Mouse (Mus musculus) frontal cortex, postnatal 10 days (tissue): ENCODE results near the gene Slc25a20.

Experiments used
- DNase-seq, 2 experiments: peaks; one replicate each; pipeline ENCODE4 v3.0.0; 2022; ENCODE audit warnings: low spot score in 2 of 2, mixed read lengths in 1 of 2

Gene Slc25a20

DNA sequence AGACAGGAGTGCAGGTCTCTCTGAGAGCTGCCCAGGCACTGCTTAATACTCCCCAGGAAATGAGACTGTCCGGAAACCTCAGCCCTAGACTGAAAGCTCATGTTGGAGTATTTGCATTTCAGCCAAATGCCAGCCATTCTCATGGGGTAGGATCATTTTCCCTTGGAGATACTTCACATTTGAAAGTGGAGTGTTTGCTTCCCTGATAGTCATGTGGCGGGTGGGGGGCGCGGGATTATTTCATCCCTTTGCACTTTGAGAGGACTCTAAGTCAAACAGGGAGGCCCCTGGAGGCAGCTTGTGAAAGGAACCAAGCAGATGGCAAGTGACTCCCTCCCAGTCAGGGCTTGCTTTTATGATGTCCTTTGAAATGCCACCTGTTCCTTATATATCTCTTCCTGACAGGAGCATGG, 24.6 kb downstream of the Slc25a20 start:
- no peak for DNase-seq

DNA sequence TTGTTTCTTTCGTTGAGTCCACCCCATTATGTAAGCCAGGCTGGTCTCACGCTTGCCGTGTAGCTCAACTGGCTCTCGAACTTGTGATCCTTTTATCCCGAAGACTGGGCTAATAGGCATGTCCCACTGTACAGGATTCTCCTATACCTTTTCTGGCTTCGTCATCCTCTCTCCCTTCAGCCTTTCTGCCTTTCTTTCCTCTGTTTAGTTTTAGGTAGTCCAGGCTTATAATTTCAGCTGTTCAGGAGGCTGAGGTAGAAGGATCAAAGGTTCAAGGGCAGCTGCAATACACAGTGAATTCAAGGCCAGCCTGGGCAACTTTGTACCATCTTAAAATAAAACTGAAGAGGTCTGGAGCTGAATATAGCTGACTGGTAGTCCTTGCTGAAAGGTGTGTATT, 25.3 kb downstream of the Slc25a20 start:
- no peak for DNase-seq

DNA sequence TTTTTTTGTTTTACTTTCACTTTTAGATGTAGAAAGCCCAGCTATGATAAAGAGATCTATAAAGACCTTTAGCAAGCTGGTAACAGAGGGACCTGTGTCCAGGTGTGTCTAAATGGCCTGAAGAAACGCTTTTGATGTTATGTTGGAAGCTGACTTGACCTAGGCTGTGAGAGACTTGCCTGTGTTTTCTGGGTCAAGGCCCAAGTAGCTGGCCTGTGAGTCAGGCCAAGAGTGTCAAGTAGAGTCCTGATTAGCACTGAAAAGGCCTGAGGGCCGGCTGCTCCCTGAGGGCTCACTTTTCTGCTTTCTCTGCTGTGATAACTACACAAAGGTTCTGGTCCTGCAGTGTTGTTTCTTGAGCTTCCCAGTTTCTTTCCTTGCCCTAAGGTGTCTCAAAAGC, 25.8 kb downstream of the Slc25a20 start:
- no peak for DNase-seq

DNA sequence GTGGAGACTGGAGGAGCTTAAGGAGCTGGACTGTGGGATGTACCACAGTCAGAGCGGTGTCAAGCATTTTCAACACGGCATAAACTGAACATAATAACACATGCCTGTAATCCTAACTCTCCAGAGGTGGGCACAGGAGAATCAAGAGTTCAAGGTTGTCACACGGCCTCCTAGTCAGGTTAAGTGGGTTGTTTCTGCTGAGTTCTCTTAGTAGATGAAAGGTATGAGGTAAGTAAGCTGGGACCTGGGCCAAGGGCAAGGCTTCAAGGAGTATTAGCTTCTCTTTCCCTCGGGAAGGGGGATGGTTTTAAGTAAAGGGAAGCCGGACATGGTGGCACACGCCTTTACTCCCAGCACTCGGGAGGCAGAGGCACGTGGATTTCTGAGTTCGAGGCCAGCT, 26.6 kb downstream of the Slc25a20 start:
- no peak for DNase-seq

DNA sequence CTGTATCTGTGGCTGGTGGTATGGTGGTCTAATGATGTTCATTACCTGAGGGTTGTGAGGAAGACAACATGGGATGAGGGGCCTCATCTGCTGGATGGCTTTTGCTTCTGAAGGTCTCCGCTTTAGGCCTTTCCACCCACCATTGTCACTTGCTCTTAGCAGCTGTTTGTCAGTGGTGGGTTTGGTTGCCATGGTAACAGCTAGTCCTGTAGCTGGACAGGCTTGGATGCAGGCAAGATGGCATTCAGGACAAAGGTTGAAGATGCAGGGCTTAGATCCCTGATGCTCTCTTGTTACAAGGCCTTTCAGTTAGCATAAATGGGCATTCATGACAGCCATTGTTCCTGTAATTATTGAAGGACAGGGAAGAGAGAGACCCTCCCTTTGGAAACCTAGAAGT, 27.2 kb downstream of the Slc25a20 start, which contains the start of gene Prkar2a:
Prkar2a (plus strand) TSS at position 209 of the 400 bp plus-strand sequence.
- no peak for DNase-seq

DNA sequence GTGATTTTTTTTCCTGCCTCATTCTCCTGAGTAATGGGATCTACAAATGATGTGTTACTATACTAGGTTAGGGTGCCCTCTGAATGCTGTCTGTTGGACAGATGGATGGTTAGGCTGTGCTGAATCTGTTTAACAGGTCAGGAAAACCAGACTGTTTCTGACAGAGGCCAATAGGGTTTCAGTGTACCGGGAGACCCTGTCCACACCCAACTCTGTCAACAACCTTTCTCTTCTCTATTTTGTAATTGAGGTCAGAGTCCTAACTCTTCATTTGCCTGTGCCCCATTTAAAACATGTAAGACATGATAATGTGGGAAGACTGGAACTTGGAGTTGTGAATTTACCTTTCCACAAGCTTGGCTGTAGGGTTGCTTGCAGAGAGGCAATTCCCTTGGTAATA, 28.1 kb downstream of the Slc25a20 start:
- DNase-seq: no peak

DNA sequence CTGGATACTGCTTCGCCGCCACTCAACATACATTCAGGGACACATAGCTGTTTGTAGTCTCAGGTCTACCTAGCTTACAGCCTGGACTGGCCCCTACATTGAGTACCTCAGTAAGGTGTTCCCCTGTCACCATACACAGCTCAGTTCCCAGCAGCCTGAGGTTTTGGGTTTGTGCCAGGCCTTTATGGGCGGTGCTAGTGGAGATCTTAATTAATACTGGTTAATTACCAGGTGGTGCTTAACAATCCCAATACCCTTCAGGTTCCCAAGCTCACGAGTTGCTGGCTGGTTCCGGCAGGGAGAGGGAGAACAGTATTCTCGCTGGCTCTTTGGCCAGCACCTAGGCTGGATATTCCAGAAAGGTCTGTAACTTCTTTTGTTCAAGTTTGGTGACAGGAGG, 29.0 kb downstream of the Slc25a20 start:
- DNase-seq: no peak

DNA sequence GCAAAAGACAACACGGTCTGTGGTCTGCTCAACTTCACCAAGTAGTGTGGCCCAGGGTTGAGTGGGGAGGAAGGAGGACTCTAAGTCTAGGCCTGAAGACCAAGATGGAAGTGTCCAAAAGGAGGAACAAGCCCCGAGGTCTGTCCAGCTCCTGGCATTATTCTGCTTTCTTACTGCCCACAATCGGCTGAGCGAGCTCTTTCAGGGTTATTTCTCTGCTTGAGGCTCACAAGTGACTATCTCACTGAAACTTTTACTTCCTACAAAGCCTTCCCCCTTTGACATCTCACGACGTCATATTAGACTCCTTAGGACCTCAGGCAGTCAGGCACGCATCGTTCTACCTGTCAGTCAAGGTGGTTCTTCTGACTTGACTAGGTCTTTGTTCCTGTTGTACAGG, 29.5 kb downstream of the Slc25a20 start:
- peak; percentile 19 for DNase-seq

DNA sequence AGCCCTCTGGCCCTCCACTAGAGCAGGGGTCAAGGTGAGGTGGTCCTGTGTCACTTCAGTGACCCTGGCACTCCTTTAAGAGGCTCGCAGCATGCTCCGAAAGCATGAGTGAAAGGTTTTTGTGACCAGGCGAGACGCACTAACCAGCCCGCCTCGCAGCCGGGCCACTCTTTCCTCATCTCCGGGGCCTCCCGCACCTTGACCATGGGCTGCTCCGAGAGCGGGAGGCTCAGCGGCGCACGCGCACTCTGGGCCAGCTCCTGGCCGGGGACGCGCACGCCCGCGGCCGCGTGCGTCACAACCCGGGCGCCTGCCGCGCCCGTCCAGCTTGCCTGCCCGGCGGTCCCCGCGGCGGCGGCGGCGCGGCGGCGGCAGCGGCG, 29.9 kb downstream of the Slc25a20 start:
- peak; percentile 75 to 85 for DNase-seq

DNA sequence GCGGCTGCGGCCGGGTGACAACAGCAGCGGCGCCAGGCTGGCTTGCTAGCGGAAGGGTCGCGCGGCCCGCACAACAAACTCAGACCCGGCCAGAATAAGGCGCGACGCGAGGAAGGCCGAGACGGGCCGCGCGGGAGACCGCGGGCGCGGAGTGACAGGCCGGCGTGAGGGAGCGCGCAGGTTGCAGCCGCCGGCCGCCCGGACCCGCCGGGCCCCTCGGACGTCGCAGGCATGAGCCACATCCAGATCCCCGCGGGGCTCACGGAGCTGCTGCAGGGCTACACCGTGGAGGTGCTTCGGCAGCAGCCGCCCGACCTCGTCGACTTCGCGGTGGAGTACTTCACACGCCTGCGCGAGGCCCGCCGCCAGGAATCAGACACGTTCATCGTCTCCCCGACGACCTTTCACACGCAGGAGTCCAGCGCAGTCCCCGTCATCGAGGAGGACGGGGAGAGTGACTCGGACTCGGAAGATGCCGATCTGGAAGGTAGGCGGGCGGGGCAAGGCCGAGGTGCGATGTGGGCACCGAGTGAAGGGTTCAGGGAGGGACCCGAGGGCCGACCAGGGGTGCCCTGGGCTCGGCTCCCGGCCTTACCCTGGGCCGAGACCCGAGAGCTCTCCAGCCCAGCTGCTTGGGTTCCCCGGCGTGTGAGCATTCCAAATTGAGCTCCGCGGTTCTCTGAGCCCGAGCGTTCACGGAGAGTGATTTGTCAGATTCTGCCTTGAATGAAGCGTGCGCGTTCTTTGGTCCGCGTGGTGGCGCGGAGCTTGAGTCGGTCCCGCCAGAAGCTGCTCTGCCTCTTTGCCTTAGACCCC, 30.5 kb downstream of the Slc25a20 start:
- DNase-seq: peak; percentile 49 to 69

DNA sequence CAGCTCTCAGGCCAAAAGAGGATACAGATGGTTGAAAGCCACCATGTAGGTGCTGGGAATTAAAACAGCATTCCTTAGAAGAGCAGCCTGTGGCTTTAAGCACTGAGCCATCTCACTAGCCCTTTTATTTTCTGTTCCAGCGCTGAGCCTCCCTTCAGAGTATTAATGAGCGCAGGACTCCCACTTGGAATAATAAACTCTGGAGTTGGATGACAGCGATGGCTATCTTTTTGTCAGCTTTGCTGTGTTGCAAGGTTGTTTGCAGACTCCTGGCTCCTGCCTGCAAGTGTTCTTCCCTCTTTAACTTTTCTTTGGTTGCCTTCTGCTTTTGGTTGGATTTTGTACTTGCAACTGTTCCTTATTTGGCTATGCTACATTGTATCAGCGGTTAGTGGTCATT, 32.1 kb downstream of the Slc25a20 start:
- no peak for DNase-seq

DNA sequence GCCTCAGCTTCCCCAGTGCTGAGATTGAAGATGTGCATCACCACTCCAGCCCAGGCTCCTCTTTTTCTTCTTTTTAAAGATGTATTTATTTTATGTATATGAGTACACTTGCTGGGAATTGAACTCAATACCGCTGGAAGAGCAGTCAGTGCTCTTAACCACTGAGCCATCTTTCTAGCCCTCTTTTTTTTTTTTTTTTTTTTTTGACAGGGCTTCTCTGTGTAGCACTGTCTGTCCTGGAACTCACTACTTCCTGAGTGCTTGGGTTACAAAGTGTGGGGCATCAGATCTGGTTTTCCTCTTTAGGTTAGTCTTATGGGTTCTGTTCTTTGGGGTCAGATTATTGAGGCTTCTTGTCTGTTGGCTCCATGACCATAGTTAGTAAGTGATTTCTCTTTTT, 32.6 kb downstream of the Slc25a20 start:
- DNase-seq: no peak

DNA sequence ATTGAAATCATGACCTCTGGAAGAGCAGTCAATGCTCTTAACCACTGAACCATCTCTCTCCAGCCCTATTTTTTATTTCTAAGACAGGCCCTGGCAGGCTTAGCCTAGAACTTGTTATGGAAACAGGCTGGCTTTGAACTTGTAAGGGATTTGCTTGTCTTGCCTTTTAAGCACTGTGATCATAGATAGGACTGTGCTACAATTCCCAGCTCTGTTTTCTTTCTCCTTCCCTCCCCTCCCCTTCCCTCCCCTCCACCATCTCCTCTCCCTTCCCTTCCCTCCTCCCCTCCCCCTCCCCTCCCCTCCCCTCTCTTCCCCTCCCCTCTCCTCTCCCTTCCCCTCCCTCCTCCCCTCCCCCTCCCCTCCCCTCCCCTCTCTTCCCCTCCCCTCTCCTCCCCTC, 40.6 kb downstream of the Slc25a20 start:
- DNase-seq: no peak

DNA sequence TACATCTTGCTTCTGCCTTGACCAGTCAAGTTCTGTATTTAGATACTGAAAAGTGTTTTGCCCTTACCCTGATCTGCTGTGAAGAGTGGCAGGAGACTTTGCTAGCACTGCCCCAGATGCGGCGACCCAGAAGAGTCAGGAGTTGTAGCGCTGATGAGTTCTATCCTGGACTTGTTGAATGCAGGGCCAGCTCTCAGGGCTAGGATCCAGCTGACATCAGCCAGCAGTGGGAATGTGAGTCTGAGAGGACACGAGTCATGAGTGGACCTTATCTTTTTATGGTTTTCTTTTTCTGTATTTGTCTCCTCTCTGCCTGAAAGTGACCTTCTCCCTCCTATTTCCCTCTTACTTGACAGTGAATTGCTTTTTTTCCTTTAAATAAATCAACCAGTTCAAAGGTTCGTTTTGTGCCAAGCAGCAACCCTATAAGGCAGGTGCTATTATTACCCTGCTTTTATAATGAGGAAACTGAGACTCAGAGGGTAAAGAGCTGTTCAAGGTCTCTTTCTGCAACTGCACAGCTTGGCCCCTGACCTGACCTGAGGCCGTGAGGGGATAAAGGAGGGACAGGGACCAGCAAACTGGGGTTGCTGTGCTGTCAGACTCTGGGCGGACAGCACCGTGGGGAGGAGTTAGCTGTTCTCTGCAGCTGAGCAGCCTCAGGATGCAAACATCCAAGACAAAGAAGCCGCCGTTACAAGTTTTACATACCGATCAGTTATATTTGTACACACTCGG, 41.7 kb downstream of the Slc25a20 start:
- no peak for DNase-seq

DNA sequence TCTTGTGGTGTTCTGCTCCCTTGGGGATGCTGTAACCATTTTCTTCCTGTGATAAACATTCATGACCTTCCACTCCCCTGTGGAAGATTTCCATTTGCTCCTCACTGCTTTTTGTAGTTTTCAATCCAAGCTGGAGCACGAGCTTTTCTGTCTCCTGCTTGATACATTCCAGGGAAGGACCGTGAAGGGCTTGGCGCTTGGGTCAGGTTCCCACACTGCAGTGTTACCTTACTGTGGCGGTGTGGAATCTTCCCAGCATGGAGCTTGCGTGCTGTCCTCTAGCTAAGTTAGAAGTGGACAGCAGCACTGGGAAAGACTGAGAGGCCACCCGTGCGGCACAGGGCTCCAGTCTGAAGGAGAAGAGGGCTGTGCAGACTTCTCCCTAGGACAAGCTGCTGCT, 42.7 kb downstream of the Slc25a20 start:
- DNase-seq: no peak

DNA sequence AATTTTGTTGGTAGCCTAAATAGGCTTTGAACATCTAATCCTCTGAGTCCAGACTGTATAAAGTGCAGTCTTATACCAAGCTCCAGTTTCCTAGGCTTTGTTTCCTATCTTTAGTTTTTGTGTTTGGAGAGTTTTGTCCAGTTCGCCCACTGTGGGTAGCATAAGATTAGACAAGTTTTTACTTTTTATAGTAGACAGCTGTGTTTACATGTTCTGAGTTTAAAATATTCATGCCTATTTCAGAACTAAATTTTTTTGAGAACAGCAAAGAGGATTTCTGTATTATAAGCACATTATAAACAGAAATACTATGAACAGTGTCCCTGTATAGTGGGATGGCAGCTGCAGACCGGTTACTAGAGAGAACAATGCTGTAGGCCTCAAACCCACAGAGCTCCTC, 45.3 kb downstream of the Slc25a20 start:
- DNase-seq: no peak

DNA sequence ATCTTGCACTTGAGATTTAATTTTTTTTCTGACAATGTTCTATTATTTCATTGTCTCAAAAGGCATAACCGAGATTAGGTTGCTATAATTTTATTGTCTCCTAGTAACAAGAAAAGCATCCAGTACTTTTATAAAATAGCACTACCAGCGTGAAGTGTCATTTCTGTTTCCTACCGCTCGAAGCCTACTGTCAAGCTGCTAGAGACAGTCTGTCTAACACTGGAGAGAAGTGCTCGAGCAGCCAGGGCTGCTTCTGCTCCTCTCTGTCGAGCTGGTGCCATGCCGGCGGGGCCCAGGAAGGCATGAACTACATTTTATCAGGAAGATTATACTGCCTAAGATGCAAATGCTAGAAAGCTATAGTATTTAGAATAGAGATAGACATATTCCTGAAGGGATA, 46.9 kb downstream of the Slc25a20 start:
- no peak for DNase-seq

DNA sequence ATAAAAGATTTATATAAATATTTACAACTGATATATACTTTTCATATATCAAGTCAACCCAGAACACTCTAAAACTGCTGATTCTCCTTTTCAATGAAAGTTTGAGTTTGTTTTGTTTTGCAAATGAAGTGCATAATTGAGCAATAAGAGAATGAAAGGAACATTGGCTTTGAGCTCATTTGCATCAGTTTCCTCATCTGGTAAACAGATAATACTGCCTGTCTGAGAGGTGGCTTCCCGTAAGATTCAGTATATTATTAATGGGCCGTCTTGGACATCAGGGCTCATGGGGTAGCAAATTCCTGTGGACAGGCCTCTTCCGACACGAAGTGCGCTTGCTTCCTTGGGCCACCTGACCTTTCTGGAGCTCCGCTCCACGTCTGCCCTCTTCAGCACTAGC, 48.9 kb downstream of the Slc25a20 start:
- DNase-seq: no peak

DNA sequence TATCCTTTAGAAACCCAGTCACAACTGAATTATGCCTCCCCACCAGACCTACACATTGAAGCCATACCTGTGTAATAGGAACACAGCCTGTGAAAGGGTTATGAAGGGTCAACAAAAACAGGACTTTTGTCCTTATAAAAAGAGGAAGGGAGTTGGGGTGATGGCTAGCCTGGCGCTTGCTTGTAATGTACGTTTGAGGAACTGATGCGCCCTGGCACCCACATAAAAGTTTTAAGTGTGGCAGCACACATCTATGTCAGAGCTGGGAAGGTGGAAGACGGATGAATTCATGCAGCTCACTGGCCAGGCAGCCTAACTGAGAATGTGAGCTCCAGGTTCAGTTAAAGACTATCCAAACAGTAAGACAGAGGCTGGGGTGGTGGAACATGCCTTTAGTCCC, 54.3 kb downstream of the Slc25a20 start:
- DNase-seq: no peak

DNA sequence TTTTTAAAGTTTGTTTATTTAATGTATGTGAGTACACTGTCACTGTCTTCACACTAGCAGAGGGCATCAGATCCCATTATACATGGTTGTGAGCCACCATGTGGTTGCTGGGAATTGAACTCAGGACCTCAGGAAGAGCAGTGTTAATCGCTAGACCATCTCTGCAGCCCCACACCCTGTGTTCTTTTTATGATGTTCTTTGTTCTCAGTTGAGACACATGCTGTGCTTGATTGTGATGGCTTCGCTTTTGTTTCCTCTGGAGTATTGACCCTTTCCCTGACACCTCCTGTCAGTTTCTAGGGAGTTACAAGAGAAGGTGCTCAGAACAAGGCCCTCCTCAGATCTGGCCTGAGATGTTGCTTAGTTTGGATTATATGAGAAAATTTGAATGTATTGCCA, 61.9 kb downstream of the Slc25a20 start:
- no peak for DNase-seq

DNA sequence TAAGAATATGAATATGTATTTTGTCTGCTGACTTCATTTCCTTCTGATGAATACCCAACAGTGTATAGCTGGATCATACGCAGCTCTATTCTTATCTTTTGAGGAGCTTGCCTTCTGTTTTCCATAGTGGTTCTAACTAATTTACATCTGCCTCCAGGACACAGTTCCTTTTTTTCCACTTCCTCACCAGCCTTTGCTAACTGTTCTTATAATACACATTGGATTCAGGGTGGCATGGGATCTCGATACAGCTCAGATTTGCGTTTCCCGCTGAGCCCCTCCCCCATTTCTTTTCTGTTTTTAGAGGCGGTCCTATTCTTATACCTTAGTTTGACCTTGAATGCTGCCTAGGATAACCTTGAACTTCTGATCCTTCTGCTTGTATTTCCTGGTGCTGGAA, 64.2 kb downstream of the Slc25a20 start:
- no peak for DNase-seq

DNA sequence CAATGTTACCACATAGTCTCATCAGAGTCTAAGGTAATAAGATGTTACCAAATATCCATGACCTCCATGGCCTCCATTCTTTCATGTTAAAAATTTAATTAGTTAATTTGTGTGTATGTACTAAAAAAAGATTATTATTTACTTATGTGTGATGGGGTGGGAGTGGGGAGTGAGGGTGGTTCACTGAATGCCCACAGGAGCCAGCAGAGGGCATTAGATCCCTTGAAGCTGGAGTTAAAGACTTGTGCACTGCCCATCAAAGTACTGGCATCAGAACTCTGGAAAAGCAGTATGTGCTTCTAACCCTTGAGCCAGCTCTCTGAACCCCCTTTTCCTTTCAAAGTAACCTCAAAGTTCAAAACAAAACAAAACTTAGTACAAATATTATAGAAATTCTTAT, 67.2 kb downstream of the Slc25a20 start:
- no peak for DNase-seq

DNA sequence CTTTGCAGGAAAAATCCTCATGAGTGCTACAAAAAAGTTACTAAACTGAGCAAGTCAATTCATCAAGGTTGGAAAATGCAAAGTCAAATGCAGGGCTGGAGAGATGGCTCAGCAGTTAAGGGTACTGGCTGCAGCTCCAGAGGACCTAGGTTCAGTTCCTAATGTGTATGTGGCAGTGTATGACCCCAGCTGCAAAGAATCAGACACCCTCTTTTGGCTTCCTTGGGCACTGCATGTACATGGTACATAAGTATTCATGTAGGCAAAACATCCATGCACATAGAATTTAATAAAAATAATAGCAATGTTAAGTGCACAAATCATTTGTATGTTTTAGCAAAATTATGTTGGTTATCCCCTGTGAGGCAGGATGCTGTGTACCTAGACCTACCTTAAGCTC, 70.6 kb downstream of the Slc25a20 start:
- DNase-seq: no peak
